Mouse (Mus musculus) thymus, adult 18-20 months (tissue): Measurements from ENCODE around the gene Afg1l.

Source experiments
- DNase-seq, 2 experiments: peaks; one replicate each; pipeline ENCODE4 v3.0.0; 2022; ENCODE audit warnings: mixed read lengths in 2 of 2

Gene Afg1l

DNA sequence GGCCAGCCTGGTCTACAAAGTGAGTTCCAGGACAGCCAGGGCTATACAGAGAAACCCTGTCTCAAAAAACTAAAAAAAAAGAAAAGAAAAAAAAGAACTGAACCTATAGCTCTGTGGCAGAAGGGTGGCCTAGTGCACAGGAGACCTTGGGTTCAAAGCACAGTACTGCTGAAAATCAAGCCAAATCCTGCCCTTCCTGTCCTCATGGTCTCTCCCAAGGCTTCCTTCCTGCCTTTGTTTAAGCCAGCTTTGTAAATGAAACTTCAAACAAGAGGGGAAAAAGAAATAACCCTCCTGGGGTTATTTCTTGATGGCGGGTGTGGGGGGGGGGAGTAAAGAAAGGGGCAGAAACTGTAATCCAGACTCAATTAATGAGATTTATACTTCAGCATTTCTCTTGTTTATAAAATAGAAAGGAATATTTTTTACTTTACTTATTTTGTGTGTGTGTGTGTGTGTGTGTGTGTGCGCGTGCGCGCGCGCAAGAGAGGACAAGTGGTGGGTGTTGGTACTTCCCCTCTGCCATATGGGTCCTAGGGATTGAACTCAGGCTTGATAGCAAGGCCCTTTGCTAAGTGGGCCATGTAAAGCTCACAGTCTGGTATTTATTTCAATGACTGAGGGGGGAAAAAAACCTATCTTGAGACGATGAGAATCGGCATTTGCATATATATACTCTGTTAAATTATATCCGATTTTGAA is 1.4 kb downstream of the Afg1l start:
- no peak for DNase-seq

DNA sequence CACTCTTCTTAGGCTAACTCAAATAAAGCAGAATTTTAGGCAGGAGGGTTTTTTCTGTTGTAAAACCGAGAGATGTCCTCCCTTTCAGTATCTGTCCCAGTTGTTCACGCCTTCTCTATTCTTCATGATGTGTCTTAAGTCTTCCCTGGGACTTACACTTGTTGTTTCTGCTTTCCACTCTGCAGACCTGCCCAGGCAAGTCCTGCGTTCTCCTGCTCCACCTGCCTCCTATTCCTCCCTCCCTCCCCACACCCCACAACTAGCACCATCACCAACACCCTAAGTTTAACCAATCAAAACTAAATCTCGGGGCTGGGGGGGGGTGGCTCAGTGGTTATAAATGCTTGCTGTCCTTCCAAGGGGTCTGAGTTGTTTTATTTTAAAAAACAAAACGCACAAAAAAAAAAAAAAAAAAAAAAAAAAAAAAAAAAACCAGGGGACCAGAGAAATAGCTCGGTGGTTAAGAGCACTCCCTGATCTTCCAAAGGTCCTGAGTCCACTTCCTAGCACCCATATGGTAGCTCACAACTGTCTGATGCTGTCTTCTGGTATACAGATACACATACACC is 3.3 kb downstream of the Afg1l start:
- no peak for DNase-seq

DNA sequence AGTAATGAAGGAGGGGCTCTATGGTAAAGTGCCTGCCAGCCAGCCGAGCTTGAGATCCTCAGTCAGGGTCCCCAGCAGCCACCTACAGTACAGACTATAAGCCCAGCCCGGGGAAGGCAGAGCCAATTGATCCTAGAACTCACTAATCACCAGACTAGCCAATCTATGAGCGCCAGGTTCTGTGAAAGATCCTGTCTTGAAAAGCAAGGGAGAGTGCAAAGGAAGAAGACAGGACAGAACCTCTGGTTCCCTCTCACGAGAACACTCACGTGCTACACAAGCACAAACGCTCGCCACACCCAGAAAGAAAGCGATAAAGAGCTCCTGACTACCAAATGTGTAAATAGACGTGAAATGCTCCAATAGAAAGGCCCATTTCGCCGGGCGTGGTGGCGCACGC is 13.6 kb downstream of the Afg1l start:
- DNase-seq, result no peak

DNA sequence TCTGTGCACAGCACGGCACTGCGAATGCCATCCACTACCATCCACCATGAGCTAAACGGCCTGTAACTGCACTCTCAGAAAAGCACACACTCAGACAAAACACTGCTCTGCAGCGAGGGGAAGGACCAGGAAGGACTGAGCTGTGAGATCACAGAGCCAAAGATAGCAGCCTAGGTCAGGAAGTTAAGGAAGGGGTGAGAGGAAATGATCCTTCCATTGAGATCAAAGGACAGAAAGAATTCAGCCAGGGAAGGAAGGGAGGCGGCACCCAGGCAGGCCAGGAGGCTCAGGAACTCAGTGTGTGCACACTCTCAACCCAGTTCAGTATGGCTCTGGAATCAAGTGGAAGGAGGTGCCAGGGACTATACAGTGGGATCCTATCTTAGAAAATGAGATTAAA is 14.1 kb downstream of the Afg1l start:
- no peak for DNase-seq

DNA sequence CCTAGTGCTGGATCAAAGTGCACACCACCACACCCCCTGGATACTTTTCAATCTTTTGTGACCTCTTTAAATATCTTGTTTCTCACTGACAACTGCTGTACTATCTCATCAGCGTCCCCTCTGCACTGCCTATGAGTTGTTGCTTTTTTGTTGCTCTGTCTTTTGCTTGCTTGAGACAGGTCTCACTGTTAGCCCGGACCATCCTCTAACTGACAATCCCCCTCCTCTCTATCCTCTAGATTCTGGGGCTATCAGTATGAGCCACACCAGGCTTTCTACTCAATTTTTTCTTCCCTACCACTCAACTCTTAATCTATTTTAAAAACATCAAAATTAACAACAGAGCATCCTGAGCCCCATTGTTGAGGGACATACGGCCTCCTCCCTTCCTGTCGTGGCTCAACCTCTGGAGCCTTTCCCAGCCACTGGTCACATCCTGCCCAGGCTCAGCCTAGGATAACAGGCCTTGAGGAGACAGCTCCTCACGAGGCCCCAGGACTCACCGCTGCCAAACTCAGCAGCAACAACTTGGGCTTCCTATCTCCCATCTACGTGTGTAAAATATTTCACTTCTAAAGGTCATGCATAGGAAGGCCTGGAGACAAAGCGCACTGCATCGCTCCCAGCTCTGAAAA is 20.7 kb downstream of the Afg1l start:
- DNase-seq, result no peak

DNA sequence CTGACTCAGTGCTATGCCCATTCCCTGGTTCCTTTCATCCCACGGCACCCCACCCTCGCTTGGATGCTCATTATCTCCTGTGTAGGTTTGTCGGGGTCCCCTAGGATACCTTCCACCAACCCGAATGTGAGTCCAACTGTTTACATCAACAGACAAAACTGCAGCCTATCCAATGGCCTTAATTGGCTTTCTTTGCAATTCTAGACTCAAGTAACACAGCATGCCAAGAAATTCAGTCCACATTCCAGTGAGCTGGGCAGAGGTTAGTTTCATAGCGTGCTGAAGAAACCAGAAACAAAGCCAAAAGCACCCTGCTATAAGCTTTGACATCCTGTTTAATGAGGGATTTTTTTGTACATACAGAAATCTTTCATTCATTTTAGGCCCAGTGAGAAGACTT is 22.4 kb downstream of the Afg1l start:
- no peak for DNase-seq

DNA sequence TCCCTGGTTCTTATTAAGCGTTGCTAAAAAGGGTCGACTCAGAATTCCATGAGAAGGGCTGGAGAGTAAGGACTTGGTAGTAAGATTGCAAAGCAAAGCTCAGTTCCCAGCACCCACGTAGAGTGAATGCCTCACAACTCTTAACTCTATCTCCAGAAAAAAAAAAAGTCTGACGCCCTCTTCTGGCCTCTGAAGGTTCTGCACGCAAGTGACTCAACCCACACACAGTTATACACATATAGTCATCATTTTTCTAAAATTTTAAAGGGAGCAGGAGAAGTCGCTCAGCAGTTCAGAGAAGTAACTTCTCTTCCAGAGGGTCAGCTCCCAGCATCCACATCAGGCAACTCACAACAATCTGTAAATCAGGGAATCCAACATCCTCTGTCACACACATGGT is 23.7 kb downstream of the Afg1l start:
- no peak for DNase-seq

DNA sequence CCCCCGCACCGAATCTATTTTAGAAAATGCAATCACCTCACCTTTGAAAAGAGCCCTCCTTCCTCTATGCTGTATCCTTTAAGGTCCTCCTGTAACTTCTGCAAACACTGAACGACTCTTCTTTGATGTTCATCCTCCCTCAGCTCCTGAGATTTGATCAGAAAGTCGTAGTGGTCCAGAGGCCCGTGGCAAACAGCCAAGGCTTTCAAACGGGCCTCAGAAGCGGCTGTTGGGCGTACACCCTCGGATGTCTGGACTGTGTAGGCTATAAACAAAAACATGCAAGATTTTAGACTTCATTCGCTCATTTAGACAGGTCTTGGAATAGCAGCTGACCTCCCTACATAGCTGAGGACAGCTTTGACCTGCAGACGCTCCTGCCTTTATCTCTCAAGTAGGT is 24.1 kb downstream of the Afg1l start:
- DNase-seq, result no peak

DNA sequence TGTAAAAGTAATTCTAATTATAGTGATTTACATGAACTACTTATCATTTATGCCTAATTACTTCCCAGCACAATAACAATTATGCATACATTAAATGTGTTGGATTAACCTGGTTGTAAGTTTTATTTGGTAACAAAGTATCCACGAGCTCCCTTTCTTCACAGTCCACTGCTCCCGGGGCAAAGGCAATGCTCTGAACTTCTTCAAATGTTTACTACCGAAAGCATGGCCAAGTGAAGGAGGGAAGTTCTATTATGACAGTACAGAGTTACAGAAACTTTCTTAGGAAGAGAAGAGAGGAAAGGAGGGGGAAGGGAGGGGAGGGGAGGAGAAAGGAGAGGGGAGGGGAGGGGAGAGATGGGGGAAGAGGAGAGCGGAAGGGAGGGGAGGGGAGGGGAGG is 28.7 kb downstream of the Afg1l start:
- no peak for DNase-seq

DNA sequence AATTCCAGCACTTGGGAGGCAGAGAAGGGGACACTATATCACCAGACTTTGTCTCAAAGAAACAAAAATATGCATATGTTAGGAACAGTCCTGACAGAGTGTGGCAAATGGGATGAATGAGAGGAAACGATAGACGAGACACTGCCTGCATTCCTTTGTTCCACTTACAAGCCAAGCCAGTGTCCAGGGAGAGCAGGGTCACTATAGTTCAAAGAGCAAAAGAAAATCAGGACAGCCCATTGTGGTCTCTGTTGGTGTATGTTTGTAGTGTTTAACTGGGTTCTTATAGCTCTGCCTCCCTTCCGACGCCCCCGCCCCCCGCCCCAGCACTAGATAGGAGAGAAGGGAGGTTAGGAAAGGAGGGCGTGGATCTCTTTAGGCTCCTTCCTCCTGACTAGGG is 30.0 kb downstream of the Afg1l start:
- no peak for DNase-seq

DNA sequence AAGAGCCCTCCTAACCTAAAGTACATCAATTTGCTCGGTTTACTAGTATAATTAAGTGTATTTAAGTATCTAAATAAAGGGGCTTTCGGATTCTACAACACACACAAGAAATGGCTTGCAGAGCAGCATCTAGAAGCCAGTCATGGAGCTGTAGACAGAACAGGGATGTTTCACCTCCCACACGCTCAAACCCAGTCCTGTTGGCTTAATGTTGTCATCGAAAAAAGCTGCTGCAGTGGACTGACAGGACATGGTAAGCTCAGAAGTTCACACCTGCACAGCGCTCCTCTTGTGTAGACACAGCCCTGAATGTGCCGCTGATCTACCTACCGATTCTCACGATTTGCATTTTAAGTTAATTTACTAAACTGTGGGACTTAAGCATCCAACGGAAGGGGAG is 32.2 kb downstream of the Afg1l start:
- no peak for DNase-seq

DNA sequence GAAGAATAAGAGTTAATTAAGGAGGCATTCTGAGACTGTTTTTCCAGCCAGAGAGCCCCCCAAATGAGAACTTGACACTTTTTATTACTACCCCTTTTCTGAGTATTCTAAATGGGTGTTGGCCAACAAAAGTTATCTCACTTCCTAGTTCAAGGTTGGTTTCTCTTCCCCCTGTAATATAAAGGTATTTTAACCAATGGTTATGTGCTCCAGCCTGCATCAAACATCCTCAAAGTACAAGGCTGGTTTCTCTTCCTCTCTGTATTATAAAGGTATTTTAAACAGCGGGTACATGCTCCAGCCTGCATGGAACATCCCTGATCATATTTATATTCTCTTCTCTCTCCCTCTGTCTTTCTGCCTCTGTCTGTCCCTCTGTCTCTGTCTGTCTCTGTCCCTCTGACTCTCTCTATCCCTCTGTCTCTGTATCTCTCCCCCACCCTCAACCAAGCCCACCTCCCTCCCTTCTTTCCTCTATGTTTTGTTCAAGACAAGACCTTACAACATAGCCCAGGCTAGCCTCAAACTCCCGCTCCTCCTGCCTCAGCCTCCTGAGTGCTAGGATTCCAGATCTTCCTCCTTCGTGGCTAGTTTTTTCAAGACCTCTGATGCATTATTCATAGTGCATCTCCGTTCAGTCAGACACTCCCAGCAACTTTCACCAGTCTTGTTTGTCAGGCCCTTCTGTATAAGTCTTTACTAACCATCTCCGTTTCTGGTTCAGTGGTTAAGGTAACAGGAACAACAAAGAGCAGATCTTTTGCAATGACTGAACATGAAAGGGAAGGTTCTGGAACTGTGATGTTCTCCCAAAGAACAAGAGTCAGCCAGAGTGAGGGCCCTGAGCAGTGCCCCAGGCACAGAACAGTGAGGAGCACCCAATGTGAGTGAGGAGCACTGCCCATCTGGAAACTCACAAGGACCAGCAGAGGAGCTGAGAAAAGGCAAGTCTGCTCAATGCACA is 41.2 kb downstream of the Afg1l start:
- DNase-seq, result no peak

DNA sequence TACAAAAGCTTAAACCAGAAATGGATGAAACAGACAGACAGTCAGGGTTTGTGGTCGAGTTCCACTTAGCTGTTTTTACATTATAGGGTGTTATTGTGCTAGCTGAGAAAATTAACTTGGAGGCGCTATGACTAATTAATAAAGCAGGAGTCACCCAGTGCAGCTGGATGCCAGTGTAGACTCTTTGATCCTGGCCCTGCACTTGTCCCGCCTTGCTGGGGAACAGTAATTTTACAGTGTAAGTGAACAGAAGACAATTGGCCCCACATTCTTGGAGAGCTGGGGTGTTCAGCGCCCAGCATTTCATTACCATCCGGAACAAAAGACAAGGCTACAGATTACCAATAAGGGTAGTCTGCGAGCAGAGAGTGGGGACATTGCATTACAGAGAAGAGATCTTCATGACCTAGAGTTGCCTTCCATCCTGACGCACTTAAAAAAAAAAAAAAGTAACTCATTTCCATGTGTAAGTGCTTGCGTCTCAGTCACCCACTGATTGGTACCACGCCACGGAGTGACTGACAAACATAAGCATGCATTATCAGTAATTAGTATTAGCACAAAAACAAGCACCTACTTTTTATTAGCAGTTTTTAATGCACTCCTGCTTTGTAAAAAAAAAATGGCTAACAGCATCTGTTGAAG is 60.7 kb downstream of the Afg1l start:
- DNase-seq, result no peak

DNA sequence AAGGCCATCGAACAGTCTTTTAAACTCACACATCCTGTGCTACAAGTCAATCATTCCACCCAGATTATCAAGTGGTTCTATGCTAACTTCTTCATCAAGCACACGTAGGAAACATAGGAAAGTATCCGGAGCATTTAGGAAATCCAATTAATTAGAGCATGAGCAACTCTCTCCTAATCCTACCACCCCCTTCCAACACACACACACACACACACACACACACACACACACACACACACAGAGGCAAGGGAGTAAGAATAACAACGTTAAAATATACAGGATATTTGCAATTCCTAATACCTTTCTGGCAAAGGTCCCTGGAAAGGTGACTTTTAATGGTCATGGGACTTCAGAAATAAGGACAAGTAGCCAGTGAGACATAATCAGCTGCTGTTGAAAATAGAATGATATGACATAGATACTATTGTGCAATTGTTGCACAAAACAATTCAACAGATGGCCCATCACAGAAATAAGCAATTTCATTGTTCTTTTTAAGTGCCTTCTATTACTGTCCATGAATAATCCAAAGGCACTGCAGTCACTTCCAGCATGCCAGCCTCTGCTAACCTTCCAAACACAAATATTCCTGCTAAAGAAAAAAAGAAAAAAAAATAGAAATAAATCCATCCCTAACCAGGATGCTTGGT is 62.4 kb downstream of the Afg1l start:
- DNase-seq, result no peak

DNA sequence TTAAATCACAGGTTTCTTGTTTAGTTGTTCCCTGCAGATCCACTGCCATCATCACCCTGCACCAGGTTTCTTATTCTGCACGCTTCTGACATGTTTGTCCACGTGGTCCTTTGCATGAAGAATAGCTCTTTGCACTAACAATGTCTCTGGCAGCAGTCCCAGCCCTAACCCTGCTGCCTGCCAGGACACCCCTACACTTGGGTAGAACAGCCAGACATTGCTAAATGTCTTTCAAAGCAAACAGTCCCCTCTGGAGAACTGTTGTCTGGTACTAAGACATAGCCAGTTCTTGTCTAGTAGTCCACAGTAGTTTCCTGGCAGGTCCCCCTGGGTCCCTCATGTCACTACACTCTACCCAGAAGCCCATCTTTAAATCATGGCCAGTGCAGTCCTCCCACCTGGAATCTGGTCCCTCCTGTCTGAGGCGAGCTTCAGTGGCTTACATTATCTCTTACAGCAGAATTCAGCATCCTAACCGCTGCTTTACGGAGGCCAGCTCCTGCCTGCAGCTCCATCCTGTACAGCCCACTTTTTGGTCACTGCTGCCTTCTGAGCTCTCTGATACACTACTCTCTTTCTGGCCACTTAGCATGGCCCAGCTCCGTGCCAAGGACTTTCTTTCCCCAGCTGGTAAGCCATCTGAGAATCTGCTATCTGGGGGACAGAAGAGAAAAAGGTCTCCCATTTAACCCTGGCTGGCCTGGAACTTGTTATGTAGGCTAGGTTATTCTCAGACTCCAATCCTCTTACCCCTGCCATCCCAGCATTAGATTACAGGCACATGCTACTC is 67.4 kb downstream of the Afg1l start:
- no peak for DNase-seq

DNA sequence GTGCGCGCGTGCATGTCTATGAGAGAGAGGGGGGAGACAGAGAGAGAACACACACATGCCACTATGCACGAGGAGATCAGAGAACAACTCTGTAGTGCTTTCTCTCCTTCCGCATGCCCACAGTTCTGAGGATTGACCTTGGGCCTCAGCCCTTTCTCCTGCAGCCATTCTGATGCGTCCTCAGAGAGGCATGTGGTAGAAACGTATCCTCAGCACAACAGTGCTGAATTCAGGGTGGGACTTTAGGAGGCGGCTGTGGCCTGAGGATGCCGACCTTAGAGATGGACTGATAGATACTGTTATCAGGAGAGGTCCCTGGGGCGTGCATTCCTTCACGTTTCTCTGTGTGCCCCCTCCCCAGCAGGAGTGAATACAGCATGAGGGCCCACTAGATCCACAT is 87.9 kb downstream of the Afg1l start:
- DNase-seq, result no peak

DNA sequence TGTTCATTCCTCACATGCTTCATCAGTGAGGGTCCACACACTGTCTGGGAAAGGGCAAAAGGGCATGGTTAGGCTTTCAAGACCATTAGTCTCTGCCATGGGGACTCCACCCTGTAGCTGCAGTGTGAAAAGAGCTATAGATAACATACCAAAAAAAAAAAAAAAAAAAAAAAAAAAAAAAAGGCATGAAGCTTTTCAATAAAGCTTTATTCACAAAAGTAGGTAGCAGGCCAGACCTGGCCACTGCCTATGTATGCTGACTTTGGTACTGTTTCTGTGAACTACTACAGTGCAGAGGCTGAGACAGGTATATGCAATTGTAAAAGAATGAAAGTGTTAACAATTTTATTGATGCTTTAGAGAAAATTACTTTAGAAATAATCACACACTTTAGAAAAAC is 90.2 kb downstream of the Afg1l start:
- no peak for DNase-seq

DNA sequence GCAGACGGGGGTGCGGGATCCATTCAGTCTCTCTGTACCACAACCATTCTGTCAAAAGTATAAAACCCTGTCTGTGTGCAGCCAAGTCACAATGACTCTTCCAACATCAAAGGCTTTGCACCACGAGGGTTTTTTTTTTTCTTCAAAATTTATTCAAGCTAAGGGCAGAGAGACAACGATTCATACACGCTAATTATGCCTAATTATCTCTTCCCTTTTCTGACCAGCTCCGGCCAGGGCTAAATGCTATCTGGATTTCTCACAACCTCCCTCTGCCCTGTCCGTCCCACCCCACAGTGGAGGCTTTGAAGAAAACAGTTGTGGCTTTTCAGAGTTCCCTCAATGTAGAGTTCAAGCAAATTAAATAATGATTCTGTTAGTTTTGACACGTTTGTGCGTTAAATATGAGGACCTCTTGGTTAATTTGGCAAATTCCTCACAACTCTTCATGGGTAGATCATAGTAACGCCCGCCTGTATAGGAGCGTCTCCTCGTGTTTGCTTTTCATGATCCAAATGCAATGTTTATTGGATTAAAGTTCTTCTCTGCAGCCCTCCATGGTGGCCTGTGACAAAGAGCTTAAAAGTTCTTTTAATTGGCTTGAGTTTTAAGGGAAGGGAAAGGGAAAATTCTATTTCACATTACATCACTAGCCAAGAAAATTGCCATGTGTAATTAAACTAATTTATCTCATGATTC is 93.3 kb downstream of the Afg1l start:
- no peak for DNase-seq

DNA sequence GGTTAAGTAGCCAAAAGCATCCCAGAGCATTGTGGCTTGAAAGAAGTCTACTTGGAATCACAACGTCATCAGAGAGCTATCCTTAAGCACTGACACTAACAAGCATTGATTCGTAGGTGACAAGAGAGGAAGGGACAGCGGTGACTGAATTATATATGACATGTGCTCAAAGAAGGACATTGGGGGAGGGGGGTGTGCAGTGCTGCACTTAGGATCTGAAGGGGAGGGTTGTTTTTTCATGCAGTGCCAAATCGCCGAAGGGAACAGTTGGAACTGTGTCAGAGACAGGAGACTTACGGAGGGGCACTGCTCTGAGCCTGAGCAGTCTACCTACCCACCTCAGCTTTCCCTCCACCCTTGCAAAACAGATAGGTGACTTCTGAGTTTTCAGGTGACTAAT is 94.7 kb downstream of the Afg1l start:
- DNase-seq, result no peak

DNA sequence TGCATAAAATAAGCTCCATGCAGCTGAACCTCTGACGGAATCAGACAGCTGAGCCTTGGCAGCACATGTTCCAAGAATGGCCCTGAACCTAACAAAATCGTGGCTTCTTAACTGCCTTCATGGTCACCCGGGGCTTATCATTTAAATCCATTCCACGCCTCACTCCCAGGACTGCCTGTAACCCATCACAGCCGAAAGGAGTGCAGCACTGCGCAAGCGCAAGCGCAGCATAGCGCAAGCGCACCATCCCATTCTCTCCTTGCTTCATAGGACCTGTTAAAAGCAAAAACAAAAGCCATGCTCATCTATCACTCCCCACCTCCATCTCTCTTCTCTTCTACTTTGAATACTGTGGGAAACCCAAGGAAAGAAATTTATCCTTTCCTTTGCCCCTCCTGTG is 114.1 kb downstream of the Afg1l start:
- DNase-seq, result no peak

DNA sequence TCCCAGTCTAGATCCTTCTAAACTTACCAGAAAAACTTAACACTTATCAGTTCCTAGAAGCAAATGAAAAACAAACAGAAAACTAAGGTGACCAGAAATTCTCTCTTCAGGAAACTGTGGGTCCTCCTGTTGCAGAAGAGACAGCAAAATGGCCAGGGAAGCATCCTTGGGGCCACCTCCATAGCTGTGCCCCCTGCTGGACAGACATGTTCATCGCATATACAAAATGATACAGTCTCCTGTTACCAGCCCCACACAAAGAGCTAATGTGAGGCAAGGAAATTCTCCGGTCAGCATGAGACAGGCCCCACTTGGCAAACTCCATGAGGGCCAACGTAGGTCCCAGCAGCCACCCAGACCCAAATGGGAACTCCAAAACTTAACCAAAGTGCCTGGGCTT is 122.4 kb downstream of the Afg1l start:
- DNase-seq, result no peak
